Mouse (Mus musculus): ENCODE measurements at regions not wholly inside any gene's neighbourhood (a gene's known extent, or its start where the extent isn't known, plus 50 kb on each side); places are given as distances from the start of the nearest gene placed in this dataset.

- no peak for DNase-seq
Observed at GRCm38 (mm10) chr12:112337443-112337842, 151.8 kb upstream of the A530016L24Rik start.

- no peak for DNase-seq
Observed at GRCm38 (mm10) chr12:112338976-112339375, 150.3 kb upstream of the A530016L24Rik start.

- DNase-seq: no peak
Observed at GRCm38 (mm10) chr12:112339481-112340179, 149.6 kb upstream of the A530016L24Rik start.

GRCm38 (mm10) chr12:112340248-112340647, 149.0 kb upstream of the A530016L24Rik start:
- DNase-seq: no peak

- no peak for DNase-seq
Observed at GRCm38 (mm10) chr12:112341726-112342469, 147.3 kb upstream of the A530016L24Rik start.

- DNase-seq: no peak
Observed at GRCm38 (mm10) chr12:112343064-112343463, 146.2 kb upstream of the A530016L24Rik start.

- no peak for DNase-seq
Observed at GRCm38 (mm10) chr12:112344285-112344684, 145.0 kb upstream of the A530016L24Rik start.

GRCm38 (mm10) chr12:112345797-112346196, 143.5 kb upstream of the A530016L24Rik start:
- no peak for DNase-seq

- DNase-seq: no peak
Observed at GRCm38 (mm10) chr12:112348116-112348515, 141.1 kb upstream of the A530016L24Rik start.

GRCm38 (mm10) chr12:112349676-112350318, 139.5 kb upstream of the A530016L24Rik start:
- DNase-seq: no peak

- no peak for DNase-seq
Observed at GRCm38 (mm10) chr12:112350733-112351132, 138.5 kb upstream of the A530016L24Rik start.

- DNase-seq: no peak
Observed at GRCm38 (mm10) chr12:112363349-112363748, 125.9 kb upstream of the A530016L24Rik start.

- no peak for DNase-seq
Observed at GRCm38 (mm10) chr12:112367221-112367620, 122.0 kb upstream of the A530016L24Rik start.

GRCm38 (mm10) chr12:112368112-112368511, 121.1 kb upstream of the A530016L24Rik start:
- no peak for DNase-seq

- no peak for DNase-seq
Observed at GRCm38 (mm10) chr12:112369581-112370371, 119.5 kb upstream of the A530016L24Rik start.

GRCm38 (mm10) chr12:112372234-112373050, 116.8 kb upstream of the A530016L24Rik start:
- no peak for DNase-seq

- DNase-seq: no peak
Observed at GRCm38 (mm10) chr12:112373966-112374365, 115.3 kb upstream of the A530016L24Rik start.

GRCm38 (mm10) chr12:112376236-112376635, 113.0 kb upstream of the A530016L24Rik start:
- DNase-seq: no peak

GRCm38 (mm10) chr12:112376701-112377100, 112.5 kb upstream of the A530016L24Rik start:
- DNase-seq: no peak

- DNase-seq: no peak
Observed at GRCm38 (mm10) chr12:112378482-112379243, 110.6 kb upstream of the A530016L24Rik start.

GRCm38 (mm10) chr12:112387836-112388235, 101.4 kb upstream of the A530016L24Rik start:
- DNase-seq: no peak
